Mouse (Mus musculus) liver, embryonic 12.5 days (tissue): ENCODE measurements around the gene Dhrs7b. TPM values are rescaled to one million over a fixed set of nuclear protein-coding genes. Genes with fewer than 3 reads are reported as not detected.
A peak's percentile ranks its signal among the peaks of the same experiment; 100 is the strongest.

Source experiments
- ATAC-seq: fragments of 200-750 bp; cut with Nextera tagmentation; 2 replicates; pipeline ENCODE4 v1.8.0; 2017; ENCODE audit warnings: moderate number of reproducible peaks, mild to moderate bottlenecking, moderate library complexity
- H3K27ac ChIP-seq: fragments of 300-500 bp; sonication (generic); 2 replicates; pipeline ENCODE4 v1.5.1; 2016; ENCODE audit warnings: mild to moderate bottlenecking
- H3K27me3 ChIP-seq: fragments of 300-500 bp; sonication (generic); replicated peaks from 2 replicates; pipeline ENCODE4 v1.6.1; 2016; ENCODE audit warnings: mild to moderate bottlenecking, moderate library complexity
- H3K36me3 ChIP-seq: fragments of 300-500 bp; sonication (generic); 2 replicates; pipeline ENCODE4 v1.6.1; 2016; ENCODE audit warnings: mild to moderate bottlenecking, moderate library complexity
- H3K4me1 ChIP-seq: fragments of 300-500 bp; sonication (generic); 2 replicates; pipeline ENCODE4 v1.6.1; 2016
- H3K4me2 ChIP-seq: fragments of 300-500 bp; sonication (generic); 2 replicates; pipeline ENCODE4 v1.6.1; 2016; ENCODE audit warnings: mild to moderate bottlenecking, moderate library complexity
- H3K4me3 ChIP-seq: fragments of 300-500 bp; sonication (generic); 2 replicates; pipeline ENCODE4 v1.5.1; 2016; ENCODE audit warnings: mild to moderate bottlenecking, moderate library complexity
- H3K9ac ChIP-seq: fragments of 300-500 bp; sonication (generic); 2 replicates; pipeline ENCODE4 v1.6.1; 2016; ENCODE audit warnings: mild to moderate bottlenecking, moderate library complexity
- H3K9me3 ChIP-seq: fragments of 300-500 bp; sonication (generic); replicated peaks from 2 replicates; pipeline ENCODE4 v1.6.1; 2016; ENCODE audit warnings: mild to moderate bottlenecking, moderate library complexity
- WGBS: fragments of 180-500 bp; shearing (Covaris S2); methylation state at CpG from one replicate; pipeline ENCODE4 v1.1.7; 2016; ENCODE audit not compliant: insufficient replicate concordance; 5-methylcytosine and 5-hydroxymethylcytosine counted together
- polyA plus RNA-seq: library from polyadenylated mRNA; unstranded; fragments of >200 nt; fragmentation: Nextera tagmentation; extraction: Ambion mirVana; gene quantifications from 2 replicates; pipeline ENCODE4 v1.2.1, GENCODE M21; 2016

Dhrs7b gene
- 27.3 and 30.4 TPM in 2 replicates for polyA plus RNA-seq

GRCm38 (mm10) chr11:60830433-60831052, at the start of gene Dhrs7b:
Gene Dhrs7b (plus strand): TSS chr11:60830631.
- ATAC-seq = peak; percentile 95
- Histone ChIP-seq H3K4me2 (peak within 1 kb of the TSS; percentile 79), H3K27me3 (no peaks in the 10 kb centered on the region), H3K36me3 (peaks cover 5% of the 10 kb centered on the region; the same call in 1 of the 2 replicates), H3K4me1 (peaks cover 34% of the 10 kb centered on the region), H3K9me3 (no peaks in the 10 kb centered on the region), H3K4me3 (peak within 1 kb of the TSS; percentile 73), H3K9ac (peak within 1 kb of the TSS; percentile 79), H3K27ac (peak within 1 kb of the TSS; percentile 84)
- WGBS = under 1% methylated on average over 34 of the region's 34 CpGs

- no peak for ATAC-seq
- no peak overlapping the region for H3K4me3 ChIP-seq
- no peak overlapping the region for H3K4me2 ChIP-seq
- peaks cover 88% of the 10 kb centered on the region for H3K36me3 ChIP-seq
- WGBS = 66% methylated on average over 8 of the region's 8 CpGs
- no peaks in the 10 kb centered on the region for H3K9me3 ChIP-seq
- H3K27me3 ChIP-seq = no peaks in the 10 kb centered on the region
- H3K27ac ChIP-seq = no peak overlapping the region
- H3K9ac ChIP-seq = no peak overlapping the region
- peaks cover 50% of the 10 kb centered on the region for H3K4me1 ChIP-seq
Observed at GRCm38 (mm10) chr11:60784179-60784922, 46.1 kb upstream of the Dhrs7b start.

GRCm38 (mm10) chr11:60787595-60787994, 42.8 kb upstream of the Dhrs7b start:
- no peaks in the 10 kb centered on the region for H3K9me3 ChIP-seq
- no peaks in the 10 kb centered on the region for H3K27me3 ChIP-seq
- H3K4me1 ChIP-seq = peaks cover 18% of the 10 kb centered on the region
- WGBS = 67% methylated on average over 1 of the region's 1 CpGs
- H3K4me2 ChIP-seq = no peak overlapping the region
- peaks cover 91% of the 10 kb centered on the region for H3K36me3 ChIP-seq
- no peak for ATAC-seq
- H3K27ac ChIP-seq = no peak overlapping the region
- no peak overlapping the region for H3K4me3 ChIP-seq
- H3K9ac ChIP-seq = no peak overlapping the region

GRCm38 (mm10) chr11:60790472-60790871, 40.0 kb upstream of the Dhrs7b start:
- no peak for ATAC-seq
- 67% methylated on average over 2 of the region's 2 CpGs for WGBS
- Histone ChIP-seq H3K4me2 (no peak overlapping the region), H3K27me3 (no peaks in the 10 kb centered on the region), H3K9ac (no peak overlapping the region), H3K4me3 (no peak overlapping the region), H3K4me1 (no peaks in the 10 kb centered on the region), H3K36me3 (peaks cover 91% of the 10 kb centered on the region), H3K27ac (no peak overlapping the region), H3K9me3 (no peaks in the 10 kb centered on the region)

GRCm38 (mm10) chr11:60796342-60796741, 34.1 kb upstream of the Dhrs7b start:
- WGBS = 82% methylated on average over 11 of the region's 11 CpGs
- no peak overlapping the region for H3K9ac ChIP-seq
- no peaks in the 10 kb centered on the region for H3K27me3 ChIP-seq
- H3K4me2 ChIP-seq = no peak overlapping the region
- H3K4me1 ChIP-seq = no peaks in the 10 kb centered on the region
- no peak overlapping the region for H3K27ac ChIP-seq
- H3K36me3 ChIP-seq = peaks cover 91% of the 10 kb centered on the region
- no peak for ATAC-seq
- no peaks in the 10 kb centered on the region for H3K9me3 ChIP-seq
- H3K4me3 ChIP-seq = no peak overlapping the region

GRCm38 (mm10) chr11:60799977-60800376, 30.5 kb upstream of the Dhrs7b start:
- Histone ChIP-seq H3K4me3 (no peak overlapping the region), H3K4me2 (no peak overlapping the region), H3K27me3 (no peaks in the 10 kb centered on the region), H3K4me1 (peaks cover 4% of the 10 kb centered on the region; the same call in 1 of the 2 replicates), H3K27ac (no peak overlapping the region), H3K9ac (no peak overlapping the region), H3K9me3 (no peaks in the 10 kb centered on the region), H3K36me3 (peaks cover 89% of the 10 kb centered on the region)
- WGBS = 81% methylated on average over 4 of the region's 4 CpGs
- no peak for ATAC-seq

GRCm38 (mm10) chr11:60800892-60801291, 29.5 kb upstream of the Dhrs7b start:
- Histone ChIP-seq H3K27me3 (no peaks in the 10 kb centered on the region), H3K4me3 (no peak overlapping the region), H3K9me3 (no peaks in the 10 kb centered on the region), H3K36me3 (peaks cover 87% of the 10 kb centered on the region), H3K27ac (no peak overlapping the region), H3K4me2 (no peak overlapping the region), H3K4me1 (peaks cover 4% of the 10 kb centered on the region; the same call in 1 of the 2 replicates), H3K9ac (no peak overlapping the region)
- WGBS = 74% methylated on average over 1 of the region's 1 CpGs
- no peak for ATAC-seq

GRCm38 (mm10) chr11:60808286-60809070, 22.0 kb upstream of the Dhrs7b start:
- Histone ChIP-seq H3K4me3 (peak overlapping the region; percentile 21), H3K27ac (0 out of 2 replicates have a peak overlapping the region, but pooled peaks have one; percentile 22)

GRCm38 (mm10) chr11:60809546-60809945, 20.9 kb upstream of the Dhrs7b start:
- no peak overlapping the region for H3K9ac ChIP-seq

More at GRCm38 (mm10) chr11:60808286-60809070, 22.0 kb upstream of the Dhrs7b start:
- no peaks in the 10 kb centered on the region for H3K27me3 ChIP-seq
- ATAC-seq = no peak
- H3K9me3 ChIP-seq = no peaks in the 10 kb centered on the region
- H3K4me1 ChIP-seq = peaks cover 41% of the 10 kb centered on the region
- WGBS = 48% methylated on average over 4 of the region's 4 CpGs
- H3K9ac ChIP-seq = no peak overlapping the region
- H3K36me3 ChIP-seq = peaks cover 24% of the 10 kb centered on the region
- peak overlapping the region; percentile 76 for H3K4me2 ChIP-seq

GRCm38 (mm10) chr11:60810046-60810965, 20.1 kb upstream of the Dhrs7b start:
- no peak for ATAC-seq
- Histone ChIP-seq H3K27ac (no peak overlapping the region), H3K4me3 (peak overlapping the region; percentile 54), H3K9me3 (no peaks in the 10 kb centered on the region), H3K4me2 (peak overlapping the region; percentile 76), H3K9ac (peak overlapping the region; percentile 58), H3K36me3 (peaks cover 9% of the 10 kb centered on the region), H3K4me1 (peaks cover 36% of the 10 kb centered on the region), H3K27me3 (no peaks in the 10 kb centered on the region)
- 6% methylated on average over 14 of the region's 14 CpGs for WGBS

More at GRCm38 (mm10) chr11:60809546-60809945, 20.9 kb upstream of the Dhrs7b start:
- H3K4me3 ChIP-seq = peak overlapping the region; percentile 54
- H3K4me2 ChIP-seq = peak overlapping the region; percentile 76
- no peak overlapping the region for H3K27ac ChIP-seq
- no peaks in the 10 kb centered on the region for H3K27me3 ChIP-seq
- no peaks in the 10 kb centered on the region for H3K9me3 ChIP-seq
- H3K4me1 ChIP-seq = peaks cover 36% of the 10 kb centered on the region
- WGBS = 48% methylated on average over 1 of the region's 1 CpGs
- ATAC-seq = no peak
- H3K36me3 ChIP-seq = peaks cover 15% of the 10 kb centered on the region

- H3K4me3 ChIP-seq = peak overlapping the region; percentile 54
- H3K4me1 ChIP-seq = peaks cover 36% of the 10 kb centered on the region
- H3K9me3 ChIP-seq = no peaks in the 10 kb centered on the region
- peak; percentile 96 for ATAC-seq
- peak overlapping the region; percentile 58 for H3K9ac ChIP-seq
- WGBS = under 1% methylated on average over 29 of the region's 29 CpGs
- H3K36me3 ChIP-seq = peaks cover 3% of the 10 kb centered on the region
- H3K27me3 ChIP-seq = no peaks in the 10 kb centered on the region
- peak overlapping the region; percentile 76 for H3K4me2 ChIP-seq
- H3K27ac ChIP-seq = no peak overlapping the region
Observed at GRCm38 (mm10) chr11:60811054-60811460, 19.4 kb upstream of the Dhrs7b start.
